Mouse (Mus musculus) lung, adult 2 months (tissue): Measurements from ENCODE around the gene Vegfa. TPM values are rescaled to one million over a fixed set of nuclear protein-coding genes. Genes with fewer than 3 reads are reported as not detected.
"Not testable (repeated sequence)": the region's sequence is repeated elsewhere in the genome, so short reads cannot be mapped to it uniquely, and the experiment has no call there.

Source experiments
- DNase-seq: peaks from one replicate; pipeline ENCODE4 v3.0.0; 2022
- H3K4me1 ChIP-seq: fragments of 200-500 bp; 2 replicates; pipeline ENCODE4 v1.6.1; 2011; ENCODE audit warnings: low read length; ENCODE audit not compliant: control insufficient read depth, insufficient read depth
- H3K4me3 ChIP-seq: fragments of 200-500 bp; replicated peaks from 2 replicates; pipeline ENCODE3; 2011; ENCODE audit warnings: low read depth, mild to moderate bottlenecking, control low read depth, low read length; ENCODE audit errors: extremely low read depth
- CTCF ChIP-seq: fragments of 200-500 bp; IDR thresholded peaks from 2 replicates; pipeline ENCODE4 v1.5.1; 2011; ENCODE audit warnings: mild to moderate bottlenecking, low read length, control low read depth; ENCODE audit not compliant: insufficient read depth
- POLR2A ChIP-seq: fragments of 200-500 bp; IDR thresholded peaks from 2 replicates; pipeline ENCODE4 v1.6.1; 2011; ENCODE audit warnings: low read depth, mild to moderate bottlenecking, control low read depth, low read length, borderline replicate concordance; ENCODE audit errors: extremely low read depth
- WGBS: fragments of 180-500 bp; shearing (Covaris S2); methylation state at CpG from one replicate; pipeline ENCODE4 v1.1.7; 2018; 5-methylcytosine and 5-hydroxymethylcytosine counted together
- polyA plus RNA-seq: library from polyadenylated mRNA; depleted of rRNA; stranded (reverse); fragments of >200 nt; gene quantifications from 2 replicates; pipeline ENCODE4 v1.2.3, GENCODE M21; 2012

Gene Vegfa
- polyA plus RNA-seq, 1 experiment: 1,453 TPM

DNA sequence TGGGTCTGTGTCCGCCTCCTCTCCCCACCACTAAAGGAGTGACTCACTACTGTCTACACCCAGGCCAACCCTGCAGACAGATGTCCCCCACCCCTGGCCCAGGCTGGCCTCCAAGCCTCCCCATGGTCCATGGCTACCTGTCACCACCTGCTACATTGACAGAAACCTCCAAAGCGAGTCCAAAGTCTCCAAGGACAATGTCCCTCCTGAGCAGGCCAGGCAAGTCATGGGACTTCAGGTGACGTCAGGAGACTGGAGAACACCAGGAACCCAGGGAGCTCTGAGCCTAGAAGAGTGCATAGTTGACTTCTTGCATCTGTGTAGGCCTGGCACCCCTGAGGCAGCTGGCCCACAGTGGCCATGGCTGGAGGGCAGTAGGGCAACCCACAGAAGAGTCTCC is 45.3 kb downstream of the Vegfa start:
- no peaks in the 10 kb centered on the region for H3K4me1 ChIP-seq
- H3K4me3 ChIP-seq: no peak overlapping the region
- no peak for TF ChIP-seq CTCF
- WGBS: 92% methylated on average over 3 of the region's 3 CpGs
- DNase-seq: no peak

DNA sequence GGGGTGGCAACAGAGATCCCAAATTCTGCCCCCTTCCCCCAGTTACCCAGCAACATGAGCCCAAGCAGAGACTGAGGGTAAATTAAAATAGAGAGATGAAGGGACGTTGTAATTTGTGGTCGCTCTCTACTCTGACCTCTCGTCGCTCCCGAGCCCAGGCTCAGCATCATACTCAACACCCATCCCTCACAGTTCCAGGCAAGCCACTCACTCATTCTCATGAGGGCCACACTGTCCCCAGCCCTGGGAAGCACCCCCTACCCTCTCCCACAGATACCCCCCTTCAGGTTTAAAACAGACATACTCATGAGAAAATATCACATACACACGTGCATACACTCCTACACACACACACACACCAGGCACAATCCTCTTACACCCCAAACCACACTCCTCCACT is 45.8 kb downstream of the Vegfa start:
- WGBS: 83% methylated on average over 6 of the region's 6 CpGs

DNA sequence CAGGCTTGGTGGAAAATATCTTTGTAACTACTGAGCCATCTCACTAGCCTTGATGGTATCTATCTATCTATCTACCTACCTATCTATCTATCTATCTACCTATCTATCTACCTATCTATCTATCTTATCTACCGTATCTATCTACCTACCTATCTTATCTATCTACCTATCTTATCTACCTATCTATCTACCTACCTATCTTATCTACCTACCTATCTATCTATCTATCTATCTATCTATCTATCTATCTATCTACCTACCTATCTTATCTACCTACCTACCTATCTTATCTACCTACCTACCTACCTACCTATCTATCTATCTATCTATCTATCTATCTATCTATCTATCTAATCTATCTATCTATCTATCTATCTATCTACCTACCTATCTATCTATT is 49.0 kb downstream of the Vegfa start:
- H3K4me3 ChIP-seq, H3K4me1 ChIP-seq, DNase-seq: not testable (repeated sequence)
- WGBS: 96% methylated on average over 1 of the region's 1 CpGs

More for the DNA sequence above, 45.8 kb downstream of the Vegfa start:
- no peaks in the 10 kb centered on the region for H3K4me1 ChIP-seq
- no peak for DNase-seq
- no peak overlapping the region for H3K4me3 ChIP-seq
- TF ChIP-seq POLR2A (no peak), CTCF (no peak)

DNA sequence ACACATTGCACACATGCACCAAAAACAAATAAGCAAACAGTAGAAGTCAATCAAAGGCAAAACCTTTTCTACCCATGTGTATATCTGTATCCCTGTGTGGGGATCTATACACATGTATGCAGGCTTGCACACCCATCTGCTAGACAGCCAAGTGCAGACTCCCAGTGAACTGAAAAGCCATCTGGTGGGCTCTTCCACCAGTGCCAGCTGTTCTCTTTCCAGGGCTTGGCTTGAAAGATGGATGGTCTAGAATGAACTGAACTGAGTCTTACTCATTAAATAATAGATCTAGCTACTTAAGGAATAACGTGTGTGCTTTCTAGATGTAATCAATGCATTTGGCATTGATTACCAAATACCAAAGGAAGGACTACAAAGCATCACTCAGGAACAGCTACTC is 50.3 kb downstream of the Vegfa start:
- Histone ChIP-seq H3K4me1 (no peaks in the 10 kb centered on the region), H3K4me3 (no peak overlapping the region)
- no peak for TF ChIP-seq POLR2A
- TF ChIP-seq CTCF: no peak
- DNase-seq: no peak
- 69% methylated on average over 1 of the region's 1 CpGs for WGBS

DNA sequence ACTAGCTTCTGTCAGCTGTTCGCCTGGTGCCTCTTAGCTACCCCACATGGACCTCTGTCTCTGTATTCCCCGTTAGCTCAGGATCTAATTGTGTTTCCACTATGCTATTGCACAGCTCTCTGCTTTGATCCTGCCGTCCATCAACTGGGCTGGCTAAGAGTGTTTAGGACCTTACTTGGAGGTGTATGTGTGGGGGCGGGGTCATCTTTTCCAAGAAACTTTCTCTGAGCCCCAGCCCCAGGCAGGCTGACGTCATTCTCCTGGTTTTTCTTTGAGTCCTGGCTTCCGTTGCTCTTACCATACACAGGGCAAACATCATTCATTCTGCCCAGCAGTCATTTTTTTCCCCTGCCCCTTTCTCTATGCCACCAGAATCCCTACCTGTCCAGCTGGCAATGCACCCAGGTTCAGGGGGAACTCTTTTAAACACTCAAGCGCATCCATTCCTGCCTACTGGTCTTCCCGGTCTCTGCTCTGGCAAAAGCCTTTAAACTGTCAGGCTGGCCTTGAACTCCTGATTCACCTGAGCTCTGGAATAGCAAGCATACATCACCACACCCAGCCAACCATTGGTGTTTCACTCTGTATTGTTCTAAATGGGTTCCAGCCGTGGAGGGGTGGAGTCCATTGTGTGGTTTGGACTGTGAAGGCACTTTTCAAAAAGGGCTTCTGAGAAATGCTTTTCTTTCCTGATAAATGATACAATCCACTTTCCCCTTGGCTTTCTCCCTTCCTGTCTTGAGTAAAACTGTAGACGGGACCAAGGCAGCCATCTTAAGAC is 53.0 kb downstream of the Vegfa start:
- no peak overlapping the region for H3K4me3 ChIP-seq
- 73% methylated on average over 10 of the region's 10 CpGs for WGBS
- TF ChIP-seq CTCF (no peak), POLR2A (no peak)
- no peak for DNase-seq
- 0 out of 2 replicates have a peak, but pooled peaks cover 2% of the 10 kb centered on the region for H3K4me1 ChIP-seq

DNA sequence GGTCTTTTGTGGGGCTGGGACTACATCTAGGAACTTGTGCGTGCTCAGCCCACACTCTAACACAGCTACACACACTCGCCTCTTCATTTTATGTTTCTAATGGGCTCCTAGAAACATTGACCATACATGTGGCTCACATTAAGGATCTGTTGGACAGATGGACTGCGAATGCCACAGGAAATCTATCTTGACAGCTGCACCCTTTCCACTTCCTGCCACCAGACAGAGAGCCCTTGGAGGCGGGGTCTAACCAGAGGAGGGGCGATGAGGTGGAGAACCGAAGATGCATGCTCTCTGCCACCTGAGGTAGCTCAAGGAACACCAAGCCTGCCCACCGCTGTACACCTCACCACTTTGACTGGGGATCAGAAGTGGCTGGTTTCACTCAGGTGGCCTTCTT is 57.7 kb downstream of the Vegfa start:
- 0 out of 2 replicates have a peak, but pooled peaks cover 2% of the 10 kb centered on the region for H3K4me1 ChIP-seq
- no peak for DNase-seq
- no peak overlapping the region for H3K4me3 ChIP-seq
- TF ChIP-seq POLR2A (no peak), CTCF (no peak)
- 32% methylated on average over 7 of the region's 7 CpGs for WGBS

DNA sequence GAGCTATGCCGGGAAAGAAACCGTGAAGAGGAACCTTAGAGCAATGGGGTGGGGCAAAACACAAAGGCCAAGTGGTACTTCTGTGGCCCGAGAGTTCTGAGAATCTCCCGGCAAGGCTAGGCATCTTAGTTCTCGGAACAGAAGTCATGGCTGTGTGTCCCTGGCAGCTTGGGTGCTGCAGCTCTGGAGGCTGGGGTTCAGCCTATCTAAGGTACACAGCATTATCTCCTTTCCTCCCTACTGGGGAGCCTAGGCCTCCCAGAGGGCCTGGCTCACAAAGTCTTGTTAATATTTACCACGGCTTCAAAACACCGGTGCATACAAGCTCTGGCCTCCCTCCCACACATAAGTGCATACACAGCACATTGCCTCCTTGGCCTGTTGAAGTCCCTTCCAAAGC is 59.0 kb downstream of the Vegfa start:
- 60% methylated on average over 7 of the region's 7 CpGs for WGBS
- Histone ChIP-seq H3K4me1 (0 out of 2 replicates have a peak, but pooled peaks cover 2% of the 10 kb centered on the region), H3K4me3 (no peak overlapping the region)
- DNase-seq: peak; percentile 59
- TF ChIP-seq CTCF (no peak), POLR2A (no peak)

DNA sequence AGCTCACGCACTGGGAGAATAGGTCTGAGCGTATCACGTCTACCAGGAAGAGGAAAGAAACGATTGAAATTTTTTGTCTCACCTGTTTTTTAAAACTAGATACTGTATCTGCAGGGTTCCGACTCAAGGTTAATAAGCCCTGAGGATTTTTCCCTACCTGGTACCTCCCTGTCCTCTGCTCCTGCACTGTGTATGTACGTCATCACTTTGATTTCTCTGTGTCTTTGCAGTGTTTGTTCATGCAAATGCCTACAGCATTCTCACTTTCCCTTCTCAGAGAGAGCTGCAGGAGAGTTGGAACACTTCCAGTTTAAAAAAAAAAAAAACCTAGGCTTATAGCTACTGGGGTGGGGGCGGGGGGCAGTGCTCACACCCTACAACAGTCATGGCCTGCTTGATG is 59.8 kb downstream of the Vegfa start:
- 71% methylated on average over 7 of the region's 7 CpGs for WGBS

DNA sequence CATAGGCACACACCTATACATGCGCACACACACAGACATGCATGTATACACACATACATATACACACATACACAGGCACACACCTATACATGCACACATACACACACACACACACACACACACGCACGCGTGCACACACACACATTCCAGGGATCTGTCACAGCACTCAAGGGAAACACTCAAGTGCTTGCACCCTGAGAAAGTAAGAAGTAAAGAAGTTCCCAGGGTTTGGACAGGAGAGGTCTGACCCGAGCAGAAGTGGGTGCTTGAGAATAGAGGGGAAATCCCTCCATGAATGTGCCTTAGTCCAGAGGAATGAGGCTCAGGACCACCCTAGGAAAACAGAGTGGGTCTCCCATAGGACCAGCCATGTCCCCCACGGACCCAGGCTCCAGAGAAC is 60.4 kb downstream of the Vegfa start:
- no peak for TF ChIP-seq POLR2A
- H3K4me3 ChIP-seq: no peak overlapping the region

More for the DNA sequence above, 59.8 kb downstream of the Vegfa start:
- DNase-seq: no peak
- Histone ChIP-seq H3K4me3 (no peak overlapping the region), H3K4me1 (0 out of 2 replicates have a peak, but pooled peaks cover 2% of the 10 kb centered on the region)
- TF ChIP-seq CTCF (no peak), POLR2A (no peak)

DNA sequence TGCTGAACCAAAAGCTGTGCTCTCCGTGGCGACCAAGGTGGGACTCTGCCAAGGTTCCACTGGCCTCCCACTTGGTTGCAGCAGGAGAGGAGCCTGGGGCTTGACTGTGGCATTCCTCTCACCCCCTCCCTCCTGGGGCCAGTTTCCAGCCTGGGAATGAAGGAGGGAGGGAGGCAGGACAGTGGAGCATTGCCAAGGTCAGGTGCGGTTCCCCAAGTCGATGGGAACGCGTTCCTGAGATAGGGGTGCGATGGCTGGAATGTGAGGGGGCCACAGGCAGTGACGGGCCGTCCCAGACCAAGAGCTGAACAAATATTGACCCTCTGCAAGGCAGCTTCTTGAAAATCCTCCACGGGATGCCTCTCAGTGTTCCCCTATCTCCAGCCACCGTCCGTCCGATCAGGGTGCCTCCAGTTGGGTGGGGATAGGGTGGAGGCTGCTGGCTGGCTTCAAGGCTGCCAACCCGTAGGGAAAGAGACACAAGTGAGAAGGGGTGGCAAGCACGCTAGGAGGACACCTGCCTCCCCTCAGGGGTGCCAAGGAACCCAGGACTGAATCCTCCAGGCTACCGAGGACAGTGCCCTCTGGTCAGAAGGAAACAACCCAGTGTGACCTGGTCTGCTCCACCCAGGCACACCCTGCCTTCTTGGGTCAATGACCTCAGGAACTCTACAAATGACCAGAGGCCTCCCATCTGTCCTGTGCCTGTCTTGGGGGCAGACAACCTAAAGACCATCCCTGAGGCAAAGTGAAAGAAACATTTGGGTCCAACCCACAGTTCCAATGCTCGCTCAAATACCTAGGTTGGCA is 61.2 kb downstream of the Vegfa start:
- Histone ChIP-seq H3K4me3 (no peak overlapping the region), H3K4me1 (0 out of 2 replicates have a peak, but pooled peaks cover 2% of the 10 kb centered on the region)
- peak; percentile 71 for DNase-seq
- 59% methylated on average over 17 of the region's 17 CpGs for WGBS
- TF ChIP-seq CTCF (no peak), POLR2A (0 out of 2 replicates have a peak, but pooled peaks have one; percentile 3)

More for the DNA sequence above, 60.4 kb downstream of the Vegfa start:
- WGBS: 67% methylated on average over 6 of the region's 6 CpGs
- H3K4me1 ChIP-seq: 0 out of 2 replicates have a peak, but pooled peaks cover 2% of the 10 kb centered on the region
- no peak for DNase-seq
